Mouse (Mus musculus): ENCODE results near the gene Nup205.
"Not testable (repeated sequence)": the region's sequence is repeated elsewhere in the genome, so short reads cannot be mapped to it uniquely, and the experiment has no call there.

The Nup205 gene

DNA sequence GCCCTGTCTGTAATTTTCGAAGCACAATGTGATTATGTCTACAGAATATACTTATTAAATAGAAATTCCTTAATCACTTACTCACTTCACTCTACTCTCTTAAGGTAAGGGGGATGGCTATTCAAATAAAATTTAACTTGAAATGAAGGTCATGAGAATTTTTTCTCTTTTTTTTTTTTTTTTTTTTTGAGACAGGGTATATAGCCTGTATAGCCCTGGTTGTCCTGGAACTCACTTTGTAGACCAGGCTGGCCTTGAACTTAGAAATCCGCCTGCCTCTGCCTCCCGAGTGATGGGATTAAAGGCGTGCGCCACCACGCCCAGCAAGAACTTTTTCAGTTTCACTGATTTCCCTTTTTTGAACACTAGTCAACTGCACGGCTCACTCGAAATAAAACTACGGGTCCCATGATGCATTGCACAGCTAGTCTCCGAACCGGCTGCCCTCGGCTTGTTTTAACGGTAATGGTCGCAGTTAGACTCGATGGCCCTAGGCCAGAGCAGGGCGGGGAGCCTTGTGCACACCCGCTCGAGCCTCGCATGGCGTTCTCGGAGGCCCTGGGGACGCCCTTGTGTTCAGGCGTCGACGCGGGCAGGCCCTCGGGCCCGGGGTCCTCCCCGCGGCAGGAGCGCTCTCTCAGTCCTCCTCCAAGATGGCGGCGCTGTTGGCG, at the start of gene Nup205:
Gene Nup205, plus strand, starts transcription at position 443 of the 671 bp plus-strand sequence.
- DNase-seq: peak; percentile 83

DNA sequence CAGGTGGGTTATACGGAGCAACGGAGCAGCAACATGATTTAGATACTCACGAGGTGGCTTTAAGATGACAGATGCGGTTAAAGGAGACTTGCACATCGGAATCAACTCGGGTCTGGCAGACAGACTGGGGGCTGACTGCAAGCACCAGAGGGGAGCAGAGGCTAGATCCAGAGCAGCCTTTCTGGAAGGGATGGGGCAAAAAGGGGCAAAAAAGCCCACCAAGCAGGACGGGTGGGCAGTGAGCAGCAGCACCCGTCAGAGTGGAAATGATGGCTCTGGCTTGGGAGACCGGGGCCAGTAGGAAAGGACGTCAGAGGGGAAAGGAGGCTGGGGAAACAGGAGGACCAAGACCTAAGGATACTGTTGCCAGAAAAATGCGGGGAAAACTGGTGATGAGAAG, 44.4 kb upstream of the Nup205 start:
- DNase-seq: no peak

DNA sequence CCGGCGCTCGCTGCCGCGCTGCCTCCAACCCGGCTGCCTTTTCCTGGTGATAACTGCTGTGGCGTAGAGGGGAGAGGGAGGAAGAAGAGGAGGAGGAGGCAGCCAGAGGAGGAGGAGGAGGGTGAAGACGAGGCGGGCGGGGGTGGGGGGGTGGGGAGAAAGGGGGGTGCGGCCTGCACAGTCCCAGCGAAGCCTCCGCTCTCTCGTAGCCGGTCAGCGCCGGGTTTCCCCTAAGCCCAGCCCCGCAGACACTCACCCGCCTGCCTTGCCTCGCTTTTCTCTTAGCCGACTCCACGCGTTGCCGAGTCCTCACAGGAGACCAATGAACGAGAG, 44.0 kb upstream of the Nup205 start:
- DNase-seq: no peak

DNA sequence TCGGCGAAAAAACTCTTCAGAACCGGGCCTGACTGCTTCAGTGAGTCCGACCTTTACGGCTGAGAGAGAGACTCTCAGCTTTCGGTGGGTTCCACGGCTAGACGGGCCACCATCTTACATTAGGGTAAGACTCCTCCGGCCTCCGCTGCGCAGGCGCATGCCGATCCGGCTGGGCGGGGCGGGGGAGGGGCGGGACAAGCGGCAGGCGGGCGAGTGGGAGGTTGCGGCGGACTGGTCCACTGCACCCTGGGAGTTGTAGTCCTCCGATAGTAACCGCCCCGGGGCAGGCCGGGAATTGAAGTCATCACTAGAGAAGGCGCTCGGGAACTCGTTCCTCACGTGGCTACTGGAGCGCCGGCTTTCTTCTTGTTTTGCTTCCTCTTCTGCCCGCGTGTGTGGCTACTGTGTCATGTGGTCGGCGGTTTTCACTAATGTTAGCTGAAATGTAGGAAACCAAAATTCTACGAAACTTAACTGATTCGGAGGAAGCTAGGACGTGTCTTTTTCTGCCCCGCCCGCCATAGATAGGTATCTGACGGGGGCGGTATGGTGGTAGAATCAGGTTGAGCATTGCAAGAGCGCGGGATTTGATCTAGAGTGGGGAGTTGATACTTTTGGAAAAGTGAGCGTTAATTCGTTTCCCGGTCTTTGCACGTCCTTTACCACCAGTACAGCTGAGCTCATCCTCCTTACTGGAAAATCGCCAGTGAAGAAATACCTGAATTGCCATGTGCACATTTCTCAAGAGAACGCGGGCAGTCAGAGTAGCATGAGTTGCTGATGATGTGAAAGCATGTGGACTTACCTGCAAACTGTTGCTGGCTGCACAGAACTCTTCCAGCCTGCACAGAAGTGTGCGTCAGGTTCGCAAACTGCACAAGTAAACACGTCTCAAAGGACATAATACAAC, 43.4 kb upstream of the Nup205 start, which contains the start of gene Cnot4:
Gene Cnot4, minus strand, starts transcription at position 146 of the 910 bp plus-strand sequence.
- DNase-seq: peak; percentile 98

DNA sequence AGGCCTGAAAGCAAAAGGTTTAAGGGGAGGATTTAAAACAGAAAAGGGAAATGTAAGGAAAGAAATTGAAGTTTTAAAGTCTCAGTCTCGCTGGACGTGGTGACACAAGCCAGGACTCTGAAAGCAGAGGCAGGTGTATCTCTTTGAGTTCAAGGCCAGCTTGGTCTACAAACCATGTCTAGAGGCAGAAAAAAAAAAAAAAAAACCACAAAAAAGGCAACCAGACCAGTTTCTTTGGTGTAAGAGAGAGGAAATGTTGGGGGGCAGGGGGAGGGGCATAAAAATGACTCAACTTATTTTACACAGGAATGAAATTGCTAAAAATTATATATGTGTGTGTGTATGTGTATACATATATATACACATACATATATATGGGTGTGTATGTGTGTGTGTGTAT, 42.4 kb upstream of the Nup205 start:
- no peak for DNase-seq

DNA sequence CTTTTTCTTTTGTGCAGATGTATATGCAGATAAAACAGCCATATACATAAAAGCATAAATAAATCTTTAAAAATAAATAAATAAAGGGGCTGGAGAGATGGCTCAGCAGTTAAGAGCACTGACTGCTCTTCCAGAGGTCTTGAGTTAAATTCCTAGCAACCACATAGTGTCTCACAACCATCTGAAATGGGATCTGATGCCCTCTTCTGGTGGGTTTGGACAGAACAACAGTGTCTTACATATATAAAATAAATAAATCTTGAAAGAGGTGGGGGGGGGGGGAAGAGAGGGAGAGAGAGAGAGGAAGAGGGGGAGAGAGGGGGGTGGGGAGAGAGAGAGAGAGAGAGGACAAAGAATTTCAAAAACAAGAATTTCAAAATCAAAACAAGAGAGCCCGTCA, 36.9 kb upstream of the Nup205 start:
- DNase-seq: no peak

DNA sequence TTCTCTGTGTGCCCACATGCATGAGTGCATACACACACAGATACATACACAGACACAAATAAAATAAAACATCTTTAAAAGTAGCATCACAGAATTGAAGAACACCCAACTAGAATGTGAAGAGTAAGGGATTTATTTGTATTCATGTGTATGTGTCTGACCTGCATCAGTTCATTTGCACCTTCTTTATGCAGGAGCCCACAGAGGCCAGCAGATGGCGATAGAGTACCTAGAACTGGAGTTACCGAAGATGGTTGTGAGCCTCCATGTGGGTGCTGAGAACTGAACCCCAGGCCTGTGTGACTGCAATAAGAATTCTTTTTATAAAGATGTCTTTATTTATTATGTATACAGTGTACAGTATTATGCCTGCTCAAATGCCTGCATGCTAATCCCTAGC, 31.7 kb upstream of the Nup205 start:
- DNase-seq: no peak

DNA sequence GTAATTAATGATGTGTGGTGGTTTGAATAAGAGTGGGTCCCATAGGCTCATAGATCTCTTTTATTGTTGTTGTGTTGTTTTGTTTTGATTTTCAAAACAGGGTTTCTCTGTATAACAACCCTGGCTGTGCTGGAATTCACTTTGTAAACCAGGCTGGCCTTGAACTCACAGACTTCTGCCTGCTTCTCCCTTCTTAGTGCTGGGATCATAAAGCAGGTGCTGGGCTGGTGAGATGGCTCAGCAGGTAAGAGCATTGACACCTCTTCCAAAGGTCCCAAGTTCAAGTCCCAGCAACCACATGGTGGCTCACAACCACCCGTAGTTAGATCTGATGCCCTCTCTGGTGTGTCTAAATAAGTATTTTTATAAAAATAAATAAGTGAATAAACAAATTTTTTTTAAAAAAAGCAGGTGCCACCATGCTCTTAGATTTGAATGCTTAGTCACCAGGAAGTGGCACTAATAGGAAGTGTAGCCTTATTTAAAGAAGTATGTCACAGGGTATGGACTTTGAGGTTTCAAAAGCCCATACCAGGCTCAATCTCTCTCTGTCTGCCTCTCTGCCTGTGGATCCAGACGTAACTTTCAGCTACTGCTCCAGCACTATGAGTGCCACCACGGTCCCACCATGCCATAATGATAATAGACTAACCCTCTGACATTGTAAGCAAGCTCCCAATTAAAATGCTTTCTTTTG, 29.3 kb upstream of the Nup205 start:
- DNase-seq: no peak

DNA sequence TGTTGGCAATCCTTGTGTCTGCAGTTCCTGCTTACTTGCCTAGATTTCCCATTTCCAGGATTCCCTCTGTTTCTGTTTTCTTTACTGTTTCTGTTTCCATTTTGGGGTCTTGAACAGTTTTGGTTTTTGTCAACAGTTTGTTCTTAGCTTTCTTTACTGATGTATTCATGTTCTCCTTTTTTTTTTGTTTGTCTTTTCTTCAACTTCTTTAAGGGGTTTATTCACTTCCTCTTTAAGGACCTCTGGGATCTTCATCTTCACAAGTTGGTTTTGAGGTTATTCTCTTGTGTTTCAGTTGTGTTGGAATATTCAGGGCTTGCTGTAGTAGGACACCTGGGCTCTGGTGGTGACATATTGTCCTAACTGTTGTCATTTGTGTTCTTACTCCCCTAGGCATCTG, 22.7 kb upstream of the Nup205 start:
- DNase-seq: no peak

DNA sequence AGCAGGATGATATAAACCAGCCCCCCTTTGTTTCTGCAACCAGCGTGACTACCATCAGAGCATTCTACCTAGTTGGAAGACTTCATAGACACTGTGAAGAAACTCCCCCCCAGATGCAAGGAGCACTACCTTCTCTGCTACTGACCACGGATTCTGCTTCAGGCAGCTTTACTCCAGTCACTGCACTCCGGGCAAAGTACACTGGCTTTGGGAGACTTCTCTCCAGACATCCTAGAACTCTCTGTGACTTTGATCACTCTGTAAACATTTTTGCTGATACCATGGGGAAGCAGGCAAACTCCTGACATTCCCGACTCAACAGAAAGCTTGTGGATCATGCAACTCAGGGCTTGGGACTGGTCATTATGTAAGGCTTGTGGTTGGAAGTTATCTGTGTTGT, 8.0 kb upstream of the Nup205 start:
- no peak for DNase-seq

DNA sequence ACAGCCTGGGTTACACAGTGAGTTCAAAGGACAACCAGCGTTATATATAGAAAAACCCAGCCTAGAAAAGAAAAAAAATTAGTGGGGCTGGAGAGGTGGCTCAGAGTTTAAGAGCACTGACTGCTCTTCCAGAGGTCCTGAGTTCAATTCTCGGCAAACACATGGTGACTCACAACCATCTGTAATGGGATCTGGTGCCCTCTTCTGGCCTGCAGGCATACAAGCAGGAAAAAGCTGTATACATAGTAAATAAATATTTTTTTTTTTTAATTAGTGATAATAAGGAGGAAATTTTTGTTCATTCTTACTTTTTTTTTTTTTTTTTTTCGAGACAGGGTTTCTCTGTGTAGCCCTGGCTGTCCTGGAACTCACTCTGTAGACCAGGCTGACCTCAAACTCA, 5.2 kb upstream of the Nup205 start:
- DNase-seq: not testable (repeated sequence)

DNA sequence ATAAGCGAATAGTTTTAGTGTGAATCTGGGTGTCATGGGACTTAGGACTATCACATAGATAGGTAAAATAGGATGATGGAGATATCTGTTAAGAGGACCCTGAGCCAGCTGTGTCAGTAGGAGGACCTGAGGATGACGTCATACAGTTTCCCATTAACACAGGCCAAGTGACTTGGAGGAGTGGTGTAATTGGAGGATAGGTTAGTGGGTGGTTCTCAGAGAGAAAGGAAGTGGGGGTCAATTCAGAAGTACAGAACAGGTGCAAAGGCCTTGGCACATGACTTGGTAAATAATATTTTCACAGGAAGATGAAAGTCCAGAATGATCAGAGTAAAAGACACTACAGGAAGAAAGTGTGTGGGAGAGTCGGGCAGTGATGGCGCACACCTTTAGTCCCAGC, 4.0 kb upstream of the Nup205 start:
- DNase-seq: no peak

DNA sequence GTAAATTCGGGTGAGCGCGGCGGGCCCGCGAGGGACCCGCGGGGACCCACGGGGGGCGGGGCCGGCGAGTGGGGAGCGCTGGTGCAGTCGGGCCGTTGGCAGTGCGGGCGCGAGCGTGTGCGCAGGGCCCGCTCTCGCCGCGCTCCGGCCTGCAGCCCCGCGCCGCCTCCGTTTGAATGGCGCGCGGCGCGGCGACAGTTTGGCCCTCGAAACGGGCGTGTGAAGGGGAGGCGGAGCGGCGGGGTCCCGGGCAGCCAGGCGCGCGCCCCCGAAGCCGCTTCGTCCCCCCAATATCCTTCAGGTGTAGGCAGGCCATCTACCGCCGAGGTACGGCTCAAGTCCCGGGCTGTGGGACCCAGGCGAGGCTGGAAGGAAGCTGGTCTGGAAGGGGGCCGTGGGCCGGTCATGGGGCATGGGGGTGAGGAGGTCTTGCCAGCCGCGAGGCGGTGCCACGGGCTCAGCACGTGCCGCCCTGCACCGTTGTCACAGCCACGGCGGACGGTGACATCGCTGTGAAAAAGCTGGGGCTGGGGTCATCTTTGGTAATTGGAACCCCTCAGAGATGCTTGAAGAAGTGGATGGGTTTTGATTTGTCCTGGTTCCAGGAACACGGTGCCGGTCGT, 540 bp downstream of the Nup205 start:
- no peak for DNase-seq

DNA sequence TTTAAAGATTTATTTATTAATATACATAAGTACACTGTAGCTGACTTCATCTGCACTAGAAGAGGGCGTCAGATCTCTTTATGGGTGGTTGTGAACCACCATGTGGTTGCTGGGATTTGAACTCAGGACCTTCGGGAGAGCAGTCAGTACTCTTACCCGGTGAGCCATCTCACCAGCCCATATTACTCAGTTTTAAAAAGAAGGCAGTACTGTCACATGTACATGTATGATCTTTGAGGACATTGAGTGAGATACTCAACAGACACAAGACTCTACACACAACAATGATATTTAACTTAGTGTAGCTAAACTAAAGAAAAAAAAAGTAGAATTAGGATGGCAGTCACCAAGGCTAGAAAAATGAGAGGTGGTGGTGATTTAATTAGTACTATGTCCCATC, 2.1 kb downstream of the Nup205 start:
- DNase-seq: not testable (repeated sequence)

DNA sequence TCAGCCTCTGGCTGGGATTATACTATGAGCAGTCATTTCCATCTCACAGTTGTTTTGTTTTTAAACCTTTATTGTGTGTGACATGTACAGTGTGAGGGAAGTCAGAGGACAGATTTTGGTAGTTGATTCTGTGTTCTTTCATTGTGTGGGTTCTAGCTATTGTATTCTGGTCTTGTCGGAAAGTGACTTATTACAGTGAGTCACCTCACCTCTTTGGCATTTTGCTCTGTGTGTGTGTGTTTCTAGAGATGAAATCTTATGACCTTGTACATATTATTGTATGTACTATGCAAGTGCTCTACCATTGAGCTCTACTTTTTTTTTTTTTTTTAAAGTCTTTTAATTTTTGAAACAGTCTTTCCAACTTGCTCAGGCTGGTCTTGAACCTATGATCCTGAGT, 7.6 kb downstream of the Nup205 start:
- no peak for DNase-seq

DNA sequence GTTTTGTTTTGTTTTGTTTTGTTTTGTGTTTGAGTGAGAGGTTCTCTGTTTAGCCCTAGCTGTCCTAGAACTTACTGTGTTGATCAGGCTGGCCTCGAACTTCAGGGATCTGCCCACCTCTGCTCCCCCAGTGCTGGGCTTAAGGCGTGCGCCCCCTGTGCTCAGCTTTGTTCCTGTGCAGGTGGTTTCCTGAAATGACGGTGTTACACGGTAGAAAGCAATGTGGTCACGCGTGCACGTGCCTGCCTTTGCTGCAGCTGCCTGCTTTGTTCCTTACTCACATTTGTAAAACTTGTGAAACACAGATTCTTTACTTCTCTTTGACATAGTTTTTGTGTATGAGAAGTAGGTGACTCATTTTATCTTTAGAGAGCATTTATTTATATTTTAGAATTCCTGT, 14.0 kb downstream of the Nup205 start:
- no peak for DNase-seq

DNA sequence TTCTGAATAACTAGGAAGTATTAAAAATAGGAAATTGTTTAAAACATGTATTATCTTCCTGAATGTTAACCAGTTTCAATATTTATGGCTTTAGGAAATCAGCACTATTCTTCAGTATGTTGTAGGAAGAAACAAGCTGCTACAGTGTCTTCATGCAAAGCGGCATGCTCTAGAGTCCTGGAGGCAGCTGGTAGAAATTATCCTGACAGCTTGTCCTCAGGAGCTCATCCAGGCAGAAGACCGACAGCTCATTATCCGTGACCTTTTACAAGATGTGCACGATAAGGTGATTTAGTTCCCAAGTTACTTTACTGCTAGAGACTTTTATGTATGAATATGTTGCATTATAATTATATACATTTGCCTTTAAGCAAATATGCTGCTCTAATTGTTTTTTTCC, 48.5 kb downstream of the Nup205 start:
- DNase-seq: no peak

DNA sequence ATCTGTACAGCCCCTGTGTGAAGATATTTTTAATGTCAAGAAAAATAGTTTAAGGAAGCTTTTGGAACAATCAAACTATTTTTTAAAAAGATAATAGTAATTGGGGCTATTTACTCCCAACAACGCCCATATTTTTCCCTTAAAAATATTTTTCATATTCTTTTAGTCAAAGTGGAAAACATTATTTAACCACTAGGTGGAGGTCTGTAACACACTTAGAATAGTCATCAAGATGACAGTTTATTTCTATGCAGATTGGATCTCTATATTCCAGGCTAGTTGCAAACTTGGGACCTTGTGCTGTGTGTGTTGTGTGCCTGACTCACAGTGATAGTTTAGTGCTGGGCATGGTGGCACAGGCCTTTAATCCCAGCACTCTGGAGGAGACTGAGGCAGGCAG, 52.2 kb downstream of the Nup205 start:
- no peak for DNase-seq

DNA sequence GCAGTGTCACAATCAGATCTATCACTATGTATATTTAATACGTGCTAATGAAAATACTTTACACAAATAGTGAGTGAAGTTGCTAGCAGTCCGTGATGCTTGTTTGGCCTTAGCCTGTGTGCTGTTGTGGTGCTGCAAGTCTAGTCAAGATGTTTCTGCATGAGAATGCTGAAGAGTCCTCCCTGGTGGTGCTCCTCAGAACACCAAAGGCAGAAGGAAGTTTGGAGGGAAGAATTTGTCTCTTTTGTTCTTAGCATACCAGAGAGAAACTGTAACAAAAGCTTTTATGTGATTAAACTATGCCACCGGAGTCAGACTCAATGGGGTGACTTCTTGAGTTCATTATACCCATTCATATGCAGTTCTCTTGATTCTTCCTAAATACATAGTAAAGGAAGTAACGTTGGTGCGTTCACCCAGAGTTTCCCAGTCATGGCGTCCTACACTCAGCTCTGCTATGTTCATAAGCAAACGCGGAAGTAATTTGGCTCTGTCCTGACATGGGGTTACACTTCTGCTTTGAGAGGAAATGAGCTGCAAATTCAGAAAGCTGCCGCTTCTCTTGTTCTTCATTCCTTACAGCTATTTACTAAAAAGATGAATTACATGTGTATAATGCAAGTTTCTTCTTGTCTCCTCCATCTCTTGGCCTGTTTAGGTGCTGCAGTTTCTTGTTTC, 59.0 kb downstream of the Nup205 start:
- DNase-seq: no peak

DNA sequence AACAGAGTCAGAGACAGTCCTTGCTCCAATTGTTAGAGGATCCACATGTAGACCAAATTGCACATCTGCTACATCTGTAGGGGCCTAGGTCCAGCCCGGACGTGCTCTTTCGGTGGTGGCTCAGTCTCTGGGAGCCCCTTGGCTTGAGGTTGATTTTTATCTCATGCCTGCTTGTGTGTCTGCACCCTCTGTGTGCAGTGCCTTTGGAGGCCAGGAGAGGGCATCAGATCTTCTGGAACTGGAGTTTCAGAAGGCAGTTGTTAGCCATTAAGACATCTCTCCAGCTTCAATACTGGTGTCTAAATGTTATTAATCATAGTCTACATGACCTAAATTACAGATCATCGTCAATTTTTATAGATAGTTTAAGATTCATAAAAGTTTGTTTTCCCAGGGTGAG, 66.0 kb downstream of the Nup205 start:
- no peak for DNase-seq

DNA sequence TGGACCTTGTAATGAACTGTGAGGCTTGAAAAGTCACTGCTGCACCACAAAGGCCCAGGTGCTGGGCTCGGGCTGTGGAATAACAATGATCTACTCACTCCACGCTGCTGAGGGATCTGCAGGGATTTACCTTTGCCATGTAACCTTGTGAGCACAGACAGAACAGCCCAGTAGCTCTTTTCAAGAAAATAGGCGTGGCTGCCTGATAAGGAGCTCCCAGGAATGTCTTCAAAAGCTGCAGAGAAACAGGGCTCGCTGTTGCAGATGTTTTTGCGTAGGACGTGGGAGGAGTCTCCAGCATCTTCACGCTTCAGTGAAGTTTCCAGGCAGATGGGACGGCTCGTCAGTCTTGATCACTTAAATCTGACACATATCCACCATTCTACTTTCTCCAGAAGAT, 66.8 kb downstream of the Nup205 start:
- no peak for DNase-seq

DNA sequence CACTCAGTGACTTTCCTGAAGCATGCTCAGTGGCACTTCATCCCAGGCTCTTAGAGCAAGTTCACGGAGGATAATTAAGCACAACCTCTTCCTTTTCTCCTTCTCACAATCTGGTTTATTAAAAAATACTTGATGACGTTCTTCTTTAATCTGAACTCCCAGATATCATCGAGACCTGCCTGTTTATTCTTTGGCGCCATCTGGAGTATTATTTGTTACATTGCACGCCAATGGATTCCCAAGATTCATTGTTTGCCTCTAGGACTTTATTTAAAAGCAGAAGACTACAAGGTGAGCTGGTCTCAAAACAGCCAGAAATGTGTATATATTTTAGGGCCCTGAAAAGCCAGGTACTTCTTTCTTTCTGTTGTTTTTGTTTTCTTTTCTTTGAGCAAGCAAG, 67.9 kb downstream of the Nup205 start:
- DNase-seq: no peak
